Mouse (Mus musculus) urinary bladder, postnatal 14 days (tissue): ENCODE results near the gene Ppm1l.
"Not testable (repeated sequence)": the region's sequence is repeated elsewhere in the genome, so short reads cannot be mapped to it uniquely, and the experiment has no call there.

ENCODE experiments used
- DNase-seq: peaks from one replicate; pipeline ENCODE4 v3.0.0; 2021; ENCODE audit warnings: low spot score

Gene Ppm1l

DNA sequence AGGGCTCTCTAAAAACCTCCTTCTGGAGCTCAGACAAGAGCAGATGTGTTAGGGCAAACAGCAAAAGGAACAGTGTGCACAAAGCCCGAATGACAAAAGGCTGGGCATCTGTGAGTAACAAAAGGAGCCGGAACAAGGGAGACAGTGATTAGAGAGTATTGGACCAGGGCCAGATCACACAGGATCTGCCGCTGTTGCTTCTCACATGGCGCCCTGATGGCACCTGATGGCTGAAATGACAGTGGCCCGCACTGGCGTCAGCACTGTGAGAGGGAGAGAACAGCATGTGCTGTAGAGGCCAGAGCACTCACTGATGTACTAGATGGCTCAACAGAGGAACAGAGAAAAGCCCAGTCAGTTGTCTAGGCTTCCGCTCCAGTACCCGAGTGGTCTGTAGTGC is 226.3 kb downstream of the Ppm1l start:
- DNase-seq: no peak

DNA sequence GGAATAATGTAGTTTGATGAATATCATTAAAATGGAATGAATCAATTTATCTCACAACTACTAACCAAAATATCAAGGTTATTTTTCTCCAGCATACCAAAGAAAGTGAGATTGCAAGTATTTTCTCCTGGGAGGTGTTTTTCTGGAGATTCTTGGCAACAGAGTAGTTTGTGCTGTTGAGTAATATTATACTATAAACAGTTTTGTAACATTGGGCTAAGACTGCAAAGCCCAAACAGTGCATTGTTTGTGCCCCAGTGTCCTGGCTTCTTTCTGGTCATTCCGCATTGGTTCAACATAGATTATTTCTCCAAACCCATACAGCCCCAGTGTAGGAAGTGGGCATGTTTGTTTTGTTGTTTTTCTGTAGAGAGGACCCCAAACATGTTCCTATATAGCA is 227.1 kb downstream of the Ppm1l start:
- no peak for DNase-seq

DNA sequence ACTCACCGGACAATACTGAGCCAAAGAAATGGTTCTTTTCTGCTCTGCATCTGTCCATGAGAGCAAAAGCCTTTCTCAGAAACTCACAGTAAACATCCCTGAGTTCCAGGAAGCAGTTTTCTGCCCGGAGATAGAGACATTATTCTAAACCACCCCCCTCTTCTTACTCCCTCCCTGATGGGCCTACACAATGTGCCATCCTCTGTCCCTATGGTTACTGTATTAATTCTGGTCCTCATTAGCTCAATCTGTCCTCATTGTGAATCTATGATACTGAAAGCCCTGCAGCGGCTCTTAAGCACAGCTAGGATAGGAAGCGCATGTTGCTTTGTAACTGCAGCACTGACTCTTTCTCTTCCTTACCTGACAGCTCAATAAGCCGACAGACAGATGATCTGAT is 228.4 kb downstream of the Ppm1l start:
- no peak for DNase-seq

DNA sequence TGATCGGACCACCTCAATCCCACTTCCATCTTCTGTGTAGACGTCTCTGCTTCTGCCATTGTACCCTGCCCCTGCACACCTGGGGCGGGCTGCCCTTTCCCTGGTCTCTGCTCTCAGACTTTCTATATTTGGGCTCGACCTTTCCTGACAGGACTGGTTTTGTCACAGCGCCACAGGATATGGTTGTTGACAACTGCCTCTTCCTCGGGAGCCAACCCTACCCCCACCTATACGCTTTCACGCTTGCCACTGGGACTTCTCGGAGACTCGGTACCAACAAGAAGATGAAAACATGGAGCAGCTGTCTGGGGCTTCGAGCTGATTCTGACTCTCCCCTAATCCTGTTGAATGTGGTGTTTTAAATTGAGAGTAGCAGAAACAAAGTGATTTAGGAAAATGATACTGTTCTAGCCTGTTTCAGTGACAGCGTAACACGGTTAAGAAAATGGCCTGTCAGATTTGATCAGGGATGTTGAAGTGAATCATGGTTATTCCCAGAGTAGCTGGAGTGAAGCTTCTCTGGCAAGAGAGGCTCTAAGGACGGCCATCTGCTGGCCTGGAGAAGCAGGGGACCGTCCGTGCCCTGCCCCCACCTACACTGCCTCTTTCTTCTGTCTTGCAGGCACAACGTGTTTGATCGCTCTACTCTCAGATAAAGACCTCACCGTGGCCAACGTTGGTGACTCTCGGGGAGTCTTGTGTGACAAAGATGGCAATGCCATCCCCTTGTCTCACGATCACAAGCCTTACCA is 232.2 kb downstream of the Ppm1l start:
- no peak for DNase-seq

DNA sequence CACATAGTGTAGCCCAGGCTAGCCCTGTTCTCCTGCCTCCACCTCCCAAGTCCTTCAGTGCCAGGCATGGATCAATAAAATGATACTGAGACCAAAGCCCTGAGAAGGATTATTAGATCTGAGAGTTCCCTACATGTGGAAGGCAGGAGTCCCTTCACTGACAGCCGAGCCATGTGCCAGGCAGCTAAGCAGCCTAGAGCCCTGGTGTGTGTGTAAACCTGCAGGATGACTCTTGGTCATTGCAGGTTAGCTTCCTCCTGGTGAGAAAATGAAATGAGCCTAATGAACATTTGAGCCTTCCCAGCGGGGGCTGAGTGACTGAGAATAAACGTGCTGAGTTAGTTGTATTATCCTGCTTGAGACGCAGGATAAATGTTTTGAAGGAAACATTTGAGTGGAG is 232.9 kb downstream of the Ppm1l start:
- DNase-seq: no peak

DNA sequence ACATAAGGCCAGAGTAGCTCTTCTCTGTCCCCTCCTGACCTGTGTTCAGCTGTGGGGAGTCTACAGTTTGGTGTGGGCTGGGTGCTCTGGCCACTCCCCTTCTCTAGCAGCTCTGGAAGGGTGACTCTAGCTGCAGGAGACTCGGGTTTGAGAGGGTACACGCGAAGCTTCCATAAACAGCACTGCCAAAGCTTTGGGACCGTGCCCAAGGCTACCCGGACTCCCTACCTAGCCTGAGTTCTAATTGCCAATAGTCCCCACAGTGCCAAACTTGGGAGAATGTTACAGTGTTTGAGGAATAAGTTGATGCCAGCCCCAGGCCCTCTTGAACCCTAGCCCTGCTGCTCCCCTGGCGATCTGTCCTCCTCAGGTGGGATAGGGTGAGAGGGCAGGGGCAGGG is 238.8 kb downstream of the Ppm1l start:
- no peak for DNase-seq

DNA sequence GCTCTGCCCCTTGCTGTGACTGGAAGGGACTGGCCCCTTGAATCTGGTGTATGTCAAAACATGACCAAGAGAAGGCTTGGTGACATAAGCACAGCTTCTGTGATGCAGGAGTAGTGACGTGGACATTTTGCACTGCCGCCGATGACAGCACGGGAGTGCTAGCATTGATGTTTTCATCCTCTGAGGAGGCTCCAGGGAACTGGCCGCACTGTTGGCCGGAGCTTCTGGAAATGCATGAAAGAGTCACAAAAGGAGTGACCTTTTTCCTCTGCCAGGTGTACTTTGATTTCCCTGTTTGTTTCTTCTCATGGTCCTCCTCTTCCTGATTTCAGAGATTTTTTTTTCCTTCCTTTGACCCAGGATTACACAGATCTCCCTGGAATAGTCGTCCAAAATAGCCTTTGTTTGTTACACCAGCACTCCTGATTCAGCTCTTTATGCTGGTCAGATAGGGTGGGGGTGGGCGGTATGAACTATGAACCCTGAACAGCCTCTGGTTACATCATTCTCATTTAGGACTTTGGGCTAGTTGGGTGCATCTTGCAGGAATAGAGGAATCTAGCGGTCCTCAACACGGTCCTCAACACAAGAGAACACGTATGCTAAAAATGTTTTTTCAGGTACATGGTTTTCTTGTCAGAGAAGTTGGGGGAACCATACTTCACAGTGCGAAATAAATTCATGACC is 239.6 kb downstream of the Ppm1l start:
- no peak for DNase-seq

DNA sequence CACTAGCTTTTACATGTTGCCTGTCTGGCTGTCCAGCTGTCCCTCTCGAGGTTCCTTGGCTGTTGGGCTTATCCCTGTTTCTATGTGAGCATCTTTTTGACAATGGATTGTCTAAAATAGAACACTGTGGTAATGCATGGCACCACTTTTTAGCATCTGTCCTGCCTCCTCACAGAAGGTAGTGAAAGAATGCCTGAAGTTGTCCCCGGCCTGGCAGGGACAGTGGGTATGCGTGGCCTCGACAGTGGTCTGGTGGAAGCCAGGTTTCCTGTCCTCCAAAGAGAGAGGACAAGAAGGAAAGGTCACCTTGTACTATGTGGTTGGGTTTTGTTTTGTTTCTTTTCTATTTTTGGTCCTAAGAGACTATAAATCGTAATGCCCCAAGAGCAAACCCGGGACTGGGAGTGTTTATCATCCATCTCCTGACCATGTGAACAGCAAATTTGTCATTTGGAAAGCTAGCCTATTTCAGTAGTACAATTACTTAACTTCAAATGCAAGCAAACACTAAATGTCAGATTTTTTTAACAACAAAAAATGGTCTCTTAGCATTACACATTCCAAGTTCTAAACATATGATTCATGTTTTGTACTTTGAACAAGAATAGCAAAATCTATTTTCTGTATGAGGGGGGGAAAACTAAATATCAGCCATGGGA is 242.8 kb downstream of the Ppm1l start:
- DNase-seq: no peak

DNA sequence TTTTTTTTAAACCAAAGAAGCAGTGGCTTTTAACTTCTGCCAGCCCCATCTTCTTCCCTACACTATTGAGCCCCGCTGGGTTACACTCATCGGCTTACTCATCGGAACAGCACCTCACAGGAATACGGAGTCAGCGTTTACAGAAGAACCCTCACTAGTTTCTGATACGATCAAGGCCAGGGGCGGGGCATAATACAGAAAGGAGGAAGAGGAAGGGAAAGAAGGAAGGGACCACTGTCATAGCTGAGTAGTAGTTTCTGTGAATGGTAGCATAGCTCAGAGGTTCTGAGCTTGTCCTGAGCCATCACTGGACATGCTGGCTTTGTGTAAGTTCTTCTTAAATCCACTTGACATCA is 243.3 kb downstream of the Ppm1l start:
- DNase-seq: peak; percentile 11

DNA sequence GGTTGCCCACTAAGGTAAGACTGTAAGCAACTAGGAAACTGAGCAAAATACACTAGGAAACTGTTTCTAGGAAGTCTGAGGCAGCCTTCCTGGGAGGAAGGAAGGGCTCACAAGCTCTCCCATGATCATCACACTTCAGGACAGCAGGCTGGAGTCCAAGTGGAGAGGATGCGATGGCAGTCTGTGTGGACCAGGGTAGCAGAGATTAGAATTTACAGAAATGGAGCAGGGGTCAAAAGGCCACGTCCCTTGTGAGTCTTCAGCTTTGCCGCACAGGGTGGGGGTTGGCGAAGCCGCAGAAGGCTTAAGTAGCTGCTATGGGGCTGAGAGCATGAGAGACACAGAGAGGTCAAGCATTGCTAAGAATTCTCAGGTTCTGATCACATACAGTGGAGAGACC is 245.0 kb downstream of the Ppm1l start:
- DNase-seq: no peak

DNA sequence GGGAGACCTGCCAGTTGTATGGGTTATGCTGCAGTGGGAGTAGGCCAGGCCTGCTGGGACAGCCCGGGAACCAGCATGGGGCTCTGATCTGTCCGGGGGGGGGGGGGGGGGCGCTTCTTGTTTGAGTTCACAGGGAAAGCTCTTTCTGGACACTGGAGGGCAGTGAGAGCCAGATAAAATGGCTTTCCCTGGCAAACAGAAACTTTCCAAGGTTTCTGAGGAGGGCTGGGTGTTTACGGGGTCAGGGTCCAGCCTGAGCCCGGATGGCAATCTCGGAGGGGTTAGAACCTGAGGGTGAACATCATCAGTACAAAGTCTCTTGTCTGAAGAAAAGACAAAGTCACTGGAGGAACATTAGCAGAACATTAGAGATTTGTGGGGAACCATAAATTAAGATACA is 246.7 kb downstream of the Ppm1l start:
- DNase-seq: no peak

DNA sequence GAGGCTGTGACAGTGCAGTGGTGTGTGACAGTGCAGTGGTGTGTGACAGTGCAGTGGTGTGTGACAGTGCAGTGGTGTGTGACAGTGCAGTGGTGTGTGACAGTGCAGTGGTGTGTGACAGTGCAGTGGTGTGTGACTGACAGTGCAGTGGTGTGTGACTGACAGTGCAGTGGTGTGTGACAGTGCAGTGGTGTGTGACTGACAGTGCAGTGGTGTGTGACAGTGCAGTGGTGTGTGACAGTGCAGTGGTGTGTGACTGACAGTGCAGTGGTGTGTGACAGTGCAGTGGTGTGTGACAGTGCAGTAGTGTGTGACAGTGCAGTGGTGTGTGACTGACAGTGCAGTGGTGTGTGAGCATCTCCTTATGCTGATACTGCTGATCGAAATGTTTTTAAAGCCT is 248.9 kb downstream of the Ppm1l start:
- DNase-seq: not testable (repeated sequence)

DNA sequence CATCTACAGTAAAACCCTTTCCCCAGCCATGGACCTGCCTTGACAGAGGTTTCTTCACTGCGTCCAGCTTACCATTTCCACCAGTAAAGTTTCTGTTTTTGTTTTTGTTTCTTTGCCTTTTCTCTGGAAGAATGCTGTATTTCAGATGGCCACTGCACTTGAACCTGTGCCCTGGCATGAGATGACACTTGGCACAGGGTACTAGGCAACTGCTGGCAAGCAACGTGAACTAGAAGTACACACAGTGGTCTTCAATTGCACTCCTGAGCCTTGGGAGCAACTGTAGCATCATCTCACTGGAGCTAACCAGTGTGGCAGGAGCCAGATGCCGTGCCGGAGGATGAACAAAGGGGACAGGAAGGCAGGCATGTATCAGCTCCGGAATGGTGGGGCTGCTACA is 255.9 kb downstream of the Ppm1l start:
- no peak for DNase-seq

DNA sequence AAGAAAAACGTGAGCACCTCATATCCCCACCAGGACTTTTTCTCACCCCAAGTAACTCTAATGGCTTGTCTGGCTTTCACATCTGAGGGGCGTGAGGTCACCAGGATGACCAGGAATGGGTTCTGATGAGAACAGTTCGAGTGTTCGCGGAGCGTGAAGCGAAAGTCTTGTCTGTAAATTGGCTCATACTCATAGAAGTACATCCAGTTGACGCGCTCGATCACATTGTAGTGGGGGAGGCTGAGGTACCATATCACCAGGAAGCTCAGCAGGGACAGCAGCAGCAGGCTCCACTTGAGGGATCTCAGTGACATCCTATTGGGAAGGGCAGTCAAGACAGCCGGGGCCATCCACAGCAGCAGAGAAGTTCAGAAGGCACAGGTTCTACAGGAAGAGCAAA is 258.9 kb downstream of the Ppm1l start:
- DNase-seq: no peak

DNA sequence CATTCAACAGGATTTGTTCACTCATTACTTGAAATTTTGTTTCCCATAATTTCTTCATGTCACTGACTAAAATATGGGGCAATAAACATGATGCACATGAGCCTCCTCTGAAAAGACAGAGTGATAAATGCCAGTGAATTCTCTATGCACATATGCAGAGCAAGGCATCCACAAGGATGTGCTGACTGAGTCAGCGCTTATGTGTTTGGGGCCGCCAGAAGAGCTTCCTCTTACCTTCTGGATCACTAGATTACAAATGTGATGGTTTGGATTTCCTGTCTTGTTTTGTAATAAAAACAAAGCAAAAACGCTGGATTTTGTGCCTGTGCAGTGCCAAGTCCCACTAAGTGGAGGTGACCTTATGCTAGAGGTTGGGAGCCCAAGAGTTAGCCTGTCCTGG is 260.1 kb downstream of the Ppm1l start:
- no peak for DNase-seq

DNA sequence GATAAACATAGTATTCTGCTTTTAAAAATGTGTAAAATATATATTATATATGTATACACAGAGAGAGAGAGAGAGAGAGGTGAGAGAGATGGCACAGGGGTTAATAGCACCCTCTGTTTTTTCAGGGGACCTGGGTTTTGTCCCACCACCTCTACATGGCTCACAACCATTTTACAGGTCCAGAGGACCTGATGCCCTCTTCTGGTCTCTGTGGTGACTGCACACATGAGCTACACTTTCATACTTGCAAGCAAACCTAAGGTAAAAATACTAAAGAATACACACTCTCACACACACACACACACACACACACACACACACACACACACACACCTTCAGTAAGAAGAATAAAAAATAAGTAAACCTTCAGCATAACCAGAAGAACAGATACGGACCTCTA is 262.1 kb downstream of the Ppm1l start:
- DNase-seq: no peak

DNA sequence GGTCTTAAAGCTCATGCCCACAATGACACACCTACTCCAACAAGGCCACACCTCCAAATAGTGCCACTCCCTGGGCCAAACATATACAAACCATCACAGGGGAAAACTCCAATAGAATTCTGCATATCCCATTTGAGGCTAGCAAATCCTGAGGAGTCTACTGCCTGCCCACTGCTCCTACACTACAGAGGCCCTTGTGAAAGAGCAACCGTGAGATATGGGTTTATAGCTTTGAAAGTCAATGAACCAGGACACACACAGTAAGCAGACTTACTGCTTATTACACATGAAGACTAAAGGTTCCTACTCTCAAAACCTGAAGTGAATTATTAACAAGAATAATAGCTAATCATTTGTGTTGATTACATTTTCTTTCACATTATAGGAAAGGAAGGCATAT is 267.1 kb downstream of the Ppm1l start:
- no peak for DNase-seq

DNA sequence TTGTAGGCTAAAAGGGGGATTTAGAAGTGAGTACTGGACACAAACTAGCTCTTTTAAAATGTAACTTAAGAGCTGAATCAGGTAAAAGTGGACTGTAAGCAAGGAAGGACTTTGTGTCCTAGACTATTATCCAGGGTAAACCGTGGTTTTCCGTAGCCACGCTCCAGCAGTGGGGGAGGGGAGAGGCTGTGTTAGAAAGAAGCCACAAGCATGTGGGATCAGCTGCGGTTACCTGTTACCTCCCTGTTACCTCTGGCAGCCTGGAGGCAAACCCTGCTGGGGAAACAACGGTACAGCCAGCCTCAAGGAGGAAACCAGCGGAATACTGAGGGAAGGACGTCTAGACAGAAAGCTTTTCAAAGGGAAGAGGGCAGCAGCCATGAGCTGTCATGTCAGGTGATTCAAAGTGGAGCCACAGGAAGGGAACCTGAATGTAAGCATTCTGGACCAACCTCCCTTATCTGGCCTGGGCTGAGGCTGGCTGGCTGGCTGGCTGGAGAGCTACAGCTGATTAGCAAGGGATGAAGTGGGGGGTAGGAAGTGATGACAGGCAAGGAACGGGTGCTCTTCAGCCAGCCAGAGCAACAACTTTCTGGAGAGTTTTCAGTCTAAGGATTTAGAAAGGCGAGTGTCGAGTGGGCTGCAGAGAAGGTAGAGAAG is 271.6 kb downstream of the Ppm1l start:
- DNase-seq: no peak

DNA sequence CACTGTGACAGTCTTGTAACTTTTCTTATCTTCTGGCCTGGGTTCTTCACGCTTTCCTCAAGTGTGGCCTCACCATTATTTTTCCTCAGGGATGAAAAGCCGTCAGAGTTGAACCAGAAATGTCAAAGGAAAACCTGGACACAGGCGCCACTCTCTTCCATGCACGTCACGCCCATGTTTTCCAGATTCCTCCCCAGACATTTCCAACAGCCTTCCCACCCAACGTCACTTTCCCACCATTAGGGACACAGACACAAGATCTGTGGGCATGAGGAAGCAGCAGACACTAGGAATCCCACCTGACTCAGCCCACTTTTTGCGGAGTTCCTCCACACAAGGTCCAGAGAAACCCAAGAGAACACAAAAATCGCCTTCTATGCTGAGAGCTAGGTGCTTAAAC is 276.8 kb downstream of the Ppm1l start:
- no peak for DNase-seq

DNA sequence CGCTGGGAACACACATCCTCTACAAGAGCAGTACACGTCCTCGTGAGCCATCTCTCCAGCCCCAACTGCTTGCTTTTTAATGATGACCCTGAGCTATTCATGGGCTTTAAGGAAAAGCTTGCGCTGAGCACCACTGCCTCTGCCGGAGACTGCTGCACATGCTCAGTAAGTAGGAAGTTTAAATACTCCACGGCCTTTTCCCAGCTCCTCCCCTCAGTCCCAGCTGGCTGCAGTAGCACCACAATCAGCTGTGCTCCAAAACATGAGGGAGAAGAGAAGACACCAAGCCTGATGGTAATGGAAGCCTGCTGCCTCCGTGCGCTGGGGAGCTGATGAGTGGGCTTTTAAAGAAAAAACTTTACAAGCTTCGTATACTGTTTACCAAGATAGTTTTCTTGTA is 277.4 kb downstream of the Ppm1l start:
- no peak for DNase-seq

DNA sequence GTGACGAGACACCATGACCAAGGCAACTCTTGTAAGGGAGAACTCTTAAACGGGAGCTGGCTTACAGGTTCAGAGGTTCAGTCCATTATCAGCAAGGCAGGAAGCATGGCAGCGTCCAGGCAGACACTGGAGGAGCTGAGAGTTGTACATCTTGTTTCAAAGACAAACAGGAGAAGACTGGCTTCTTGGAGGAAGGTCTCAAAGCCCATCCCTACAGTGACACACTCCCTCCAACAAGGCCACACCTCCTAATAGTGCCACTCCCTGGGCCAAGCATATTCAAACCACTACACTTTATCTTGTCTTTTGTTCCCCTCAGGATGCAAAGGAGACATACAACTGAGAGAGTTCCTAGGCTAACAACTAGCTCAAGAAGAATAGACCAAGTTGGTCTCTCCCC is 279.5 kb downstream of the Ppm1l start:
- no peak for DNase-seq

DNA sequence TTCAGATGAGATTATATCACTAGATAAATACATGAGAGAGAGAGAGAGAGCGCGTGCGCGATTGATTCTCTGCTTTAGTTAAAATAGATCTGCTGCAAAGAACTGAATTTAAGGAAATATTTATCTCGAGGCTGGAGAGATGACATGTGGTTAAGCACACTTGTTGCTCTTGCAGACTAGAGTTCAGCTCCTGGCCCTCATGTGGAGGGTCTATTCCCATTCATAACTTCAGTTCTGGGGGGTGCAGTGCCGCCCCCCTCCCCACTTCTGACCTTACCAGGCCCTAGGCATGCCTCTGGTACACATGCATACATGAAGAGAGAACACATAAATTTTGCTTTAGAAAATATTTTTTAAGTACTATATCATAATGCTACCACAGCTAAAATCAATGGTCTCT is 280.6 kb downstream of the Ppm1l start:
- DNase-seq: no peak

DNA sequence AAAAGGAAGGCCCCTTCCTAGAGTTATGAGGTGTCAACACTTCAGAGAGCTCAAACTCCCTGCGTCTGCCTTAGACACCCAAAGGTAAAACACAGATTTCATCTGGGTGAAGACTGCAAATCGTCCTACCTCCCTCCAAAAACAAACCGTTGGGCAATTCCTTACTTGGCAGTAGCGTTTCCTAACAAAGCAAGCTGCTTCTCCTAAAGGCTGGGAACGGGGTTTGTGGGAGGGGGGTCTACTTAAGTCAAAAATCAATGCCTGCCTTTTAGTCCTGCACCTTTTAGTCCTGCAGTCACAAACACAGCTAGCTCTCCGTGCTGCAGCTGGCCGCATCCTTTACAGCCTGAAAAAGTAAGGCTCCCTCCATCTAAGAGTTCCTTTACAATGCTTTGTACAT is 281.2 kb downstream of the Ppm1l start:
- no peak for DNase-seq
